Mouse (Mus musculus) forebrain, embryonic 10.5 days (tissue): ENCODE measurements at regions not wholly inside any gene's neighbourhood (a gene's known extent, or its start where the extent isn't known, plus 50 kb on each side); places are given as distances from the start of the nearest gene placed in this dataset.

Experiments used
- DNase-seq: peaks from one replicate; pipeline ENCODE4 v3.0.0-alpha.2; 2017; ENCODE audit warnings: low spot score; ENCODE audit errors: extremely low spot score
- H3K27ac ChIP-seq: fragments of 300-500 bp; sonication (generic); 2 replicates; pipeline ENCODE4 v1.5.1; 2016; ENCODE audit warnings: mild to moderate bottlenecking
- H3K27me3 ChIP-seq: fragments of 300-500 bp; sonication (generic); 2 replicates; pipeline ENCODE4 v1.6.1; 2016; ENCODE audit warnings: mild to moderate bottlenecking; ENCODE audit not compliant: poor library complexity, severe bottlenecking
- H3K36me3 ChIP-seq: fragments of 300-500 bp; sonication (generic); replicated peaks from 2 replicates; pipeline ENCODE4 v1.6.1; 2016; ENCODE audit warnings: mild to moderate bottlenecking, moderate library complexity
- H3K4me1 ChIP-seq: fragments of 300-500 bp; sonication (generic); 2 replicates; pipeline ENCODE4 v1.6.1; 2016
- H3K4me3 ChIP-seq: fragments of 300-500 bp; sonication (generic); 2 replicates; pipeline ENCODE4 v1.5.1; 2016; ENCODE audit warnings: mild to moderate bottlenecking, moderate library complexity
- H3K9me3 ChIP-seq: fragments of 300-500 bp; sonication (generic); 2 replicates; pipeline ENCODE4 v1.6.1; 2016; ENCODE audit warnings: mild to moderate bottlenecking, moderate library complexity
- WGBS: fragments of 180-500 bp; shearing (Covaris S2); methylation state at CpG from one replicate; pipeline ENCODE4 v1.1.7; 2016; 5-methylcytosine and 5-hydroxymethylcytosine counted together

- no peaks in the 10 kb centered on the region for H3K36me3 ChIP-seq
- no peak overlapping the region for H3K4me3 ChIP-seq
- WGBS, result 89% methylated on average over 1 of the region's 1 CpGs
- H3K27ac ChIP-seq, result no peak overlapping the region
- no peaks in the 10 kb centered on the region for H3K9me3 ChIP-seq
- no peaks in the 10 kb centered on the region for H3K27me3 ChIP-seq
- no peak for DNase-seq
- H3K4me1 ChIP-seq, result peaks cover 15% of the 10 kb centered on the region
These were observed 315.7 kb downstream of the Fgf10 start for GRCm38 (mm10) chr13:118985285-118985684.

GRCm38 (mm10) chr13:119025305-119025975 is 355.8 kb downstream of the Fgf10 start:
- DNase-seq, result no peak
- Histone ChIP-seq H3K4me3 (no peak overlapping the region), H3K9me3 (no peaks in the 10 kb centered on the region), H3K4me1 (no peaks in the 10 kb centered on the region), H3K27ac (no peak overlapping the region), H3K36me3 (no peaks in the 10 kb centered on the region), H3K27me3 (no peaks in the 10 kb centered on the region)
- 93% methylated on average over 6 of the region's 6 CpGs for WGBS

DNA sequence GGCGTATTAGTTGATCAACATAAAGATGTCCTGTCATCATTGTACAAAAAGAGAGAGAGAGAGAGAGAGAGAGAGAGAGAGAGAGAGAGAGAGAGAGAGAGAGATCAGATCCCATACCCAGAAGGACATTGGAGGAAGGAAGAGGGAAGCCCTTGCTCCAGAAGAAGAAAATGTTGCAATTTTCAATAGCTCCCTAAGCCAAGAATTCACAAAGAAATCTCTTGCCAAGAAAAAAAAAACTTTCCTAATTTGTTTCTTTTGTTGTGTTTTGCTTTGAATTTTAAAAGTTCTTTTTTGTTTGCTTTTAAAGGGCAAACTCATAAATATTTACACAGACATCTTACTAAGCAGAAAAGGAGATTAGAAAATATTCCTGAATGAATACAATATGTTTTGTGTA is 370.0 kb downstream of the Fgf10 start:
- WGBS, result 96% methylated on average over 1 of the region's 1 CpGs
- H3K4me3 ChIP-seq, result no peak overlapping the region
- H3K4me1 ChIP-seq, result no peaks in the 10 kb centered on the region
- no peaks in the 10 kb centered on the region for H3K27me3 ChIP-seq
- H3K27ac ChIP-seq, result no peak overlapping the region
- no peak for DNase-seq
- no peaks in the 10 kb centered on the region for H3K36me3 ChIP-seq
- no peaks in the 10 kb centered on the region for H3K9me3 ChIP-seq

- Histone ChIP-seq H3K27me3 (no peaks in the 10 kb centered on the region), H3K9me3 (no peaks in the 10 kb centered on the region), H3K27ac (no peak overlapping the region), H3K4me1 (no peaks in the 10 kb centered on the region), H3K4me3 (no peak overlapping the region), H3K36me3 (no peaks in the 10 kb centered on the region)
- DNase-seq, result no peak
- WGBS, result 70% methylated on average over 1 of the region's 1 CpGs
These were observed 375.5 kb downstream of the Fgf10 start for GRCm38 (mm10) chr13:119045112-119045511.

DNA sequence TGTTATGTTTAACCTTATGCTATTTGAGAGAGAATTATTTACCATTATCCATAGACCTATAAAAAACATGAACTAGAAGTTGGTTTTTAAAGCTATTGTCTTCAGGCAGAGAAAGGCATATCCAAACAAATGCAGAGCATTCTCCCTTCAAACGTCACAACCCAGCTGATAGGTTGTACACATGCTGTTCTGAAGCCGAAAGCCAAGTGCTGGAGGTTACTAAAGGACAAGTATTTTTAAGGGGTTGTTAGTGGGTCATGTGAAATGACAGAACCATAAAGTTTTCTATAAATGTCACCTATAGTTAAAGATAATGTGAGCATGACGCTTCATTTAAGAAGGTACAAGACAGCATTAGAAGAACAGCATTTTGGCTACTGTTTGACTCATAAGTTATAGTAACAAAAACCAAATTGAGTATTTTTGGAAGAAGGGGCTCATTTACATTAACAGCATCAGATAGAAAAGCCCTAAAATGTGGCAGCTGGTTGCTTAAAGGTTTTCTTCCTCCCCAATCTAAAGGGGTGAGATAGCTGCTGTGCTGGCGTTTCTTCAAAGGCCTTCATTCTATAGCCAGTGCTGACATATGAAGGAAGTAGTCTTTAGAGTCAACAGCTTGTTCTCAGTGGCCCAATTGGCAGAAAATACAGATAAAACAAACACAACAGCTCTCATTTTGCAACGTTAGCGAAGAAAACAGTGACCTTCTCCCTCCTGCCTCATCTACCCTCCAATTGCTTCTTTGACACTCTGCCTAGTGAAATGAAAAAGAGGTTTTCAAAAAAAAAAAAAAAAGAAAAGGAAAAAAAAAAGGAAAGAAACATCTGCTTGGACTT is 359.4 kb upstream of the Paip1 start:
- Histone ChIP-seq H3K27me3 (no peaks in the 10 kb centered on the region), H3K27ac (no peak overlapping the region), H3K4me1 (no peaks in the 10 kb centered on the region), H3K4me3 (no peak overlapping the region), H3K36me3 (no peaks in the 10 kb centered on the region), H3K9me3 (no peaks in the 10 kb centered on the region)
- WGBS, result 90% methylated on average over 6 of the region's 6 CpGs
- no peak for DNase-seq

- H3K27ac ChIP-seq, result no peak overlapping the region
- H3K9me3 ChIP-seq, result no peaks in the 10 kb centered on the region
- H3K4me1 ChIP-seq, result no peaks in the 10 kb centered on the region
- DNase-seq, result no peak
- H3K27me3 ChIP-seq, result no peaks in the 10 kb centered on the region
- WGBS, result 95% methylated on average over 7 of the region's 7 CpGs
- H3K4me3 ChIP-seq, result no peak overlapping the region
- H3K36me3 ChIP-seq, result no peaks in the 10 kb centered on the region
These were observed 358.8 kb upstream of the Paip1 start for GRCm38 (mm10) chr13:119069581-119069936.

- DNase-seq, result no peak
- 94% methylated on average over 4 of the region's 4 CpGs for WGBS
- Histone ChIP-seq H3K4me3 (no peak overlapping the region), H3K27me3 (no peaks in the 10 kb centered on the region), H3K9me3 (no peaks in the 10 kb centered on the region), H3K4me1 (no peaks in the 10 kb centered on the region), H3K27ac (no peak overlapping the region), H3K36me3 (no peaks in the 10 kb centered on the region)
These were observed 349.2 kb upstream of the Paip1 start for GRCm38 (mm10) chr13:119079243-119079642.

- WGBS, result 80% methylated on average over 1 of the region's 1 CpGs
- DNase-seq, result no peak
- H3K4me3 ChIP-seq, result no peak overlapping the region
These were observed 346.7 kb upstream of the Paip1 start for GRCm38 (mm10) chr13:119081691-119082090.

DNA sequence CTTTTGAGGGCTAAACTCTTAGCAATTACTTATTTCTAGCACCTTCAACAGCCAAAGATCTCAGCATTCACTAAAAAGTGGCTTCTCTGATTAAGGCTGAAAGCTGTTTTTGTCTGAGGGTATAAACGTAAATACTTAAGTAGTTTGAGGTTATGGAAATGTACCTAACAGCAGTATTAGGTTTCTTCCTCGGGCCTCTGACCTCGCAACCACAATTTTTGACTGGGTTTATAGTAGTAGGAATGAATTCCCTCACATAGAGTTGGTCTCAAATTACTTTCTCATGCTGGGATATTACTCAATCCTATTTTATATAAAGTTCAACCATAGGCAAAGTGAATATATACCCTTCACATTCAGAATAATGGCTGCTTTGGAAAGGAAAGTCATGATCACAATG is 310.5 kb upstream of the Paip1 start:
- no peak overlapping the region for H3K4me3 ChIP-seq
- no peaks in the 10 kb centered on the region for H3K36me3 ChIP-seq
- H3K4me1 ChIP-seq, result no peaks in the 10 kb centered on the region
- no peaks in the 10 kb centered on the region for H3K9me3 ChIP-seq
- no peaks in the 10 kb centered on the region for H3K27me3 ChIP-seq
- no peak for DNase-seq
- 88% methylated on average over 3 of the region's 3 CpGs for WGBS
- H3K27ac ChIP-seq, result no peak overlapping the region

More at GRCm38 (mm10) chr13:119081691-119082090, 346.7 kb upstream of the Paip1 start:
- Histone ChIP-seq H3K9me3 (no peaks in the 10 kb centered on the region), H3K27me3 (no peaks in the 10 kb centered on the region), H3K36me3 (no peaks in the 10 kb centered on the region), H3K27ac (no peak overlapping the region), H3K4me1 (no peaks in the 10 kb centered on the region)

- Histone ChIP-seq H3K4me3 (no peak overlapping the region), H3K27me3 (no peaks in the 10 kb centered on the region), H3K36me3 (no peaks in the 10 kb centered on the region), H3K4me1 (no peaks in the 10 kb centered on the region), H3K27ac (no peak overlapping the region), H3K9me3 (no peaks in the 10 kb centered on the region)
- no peak for DNase-seq
- WGBS, result 75% methylated on average over 1 of the region's 1 CpGs
These were observed 310.0 kb upstream of the Paip1 start for GRCm38 (mm10) chr13:119118382-119118781.

DNA sequence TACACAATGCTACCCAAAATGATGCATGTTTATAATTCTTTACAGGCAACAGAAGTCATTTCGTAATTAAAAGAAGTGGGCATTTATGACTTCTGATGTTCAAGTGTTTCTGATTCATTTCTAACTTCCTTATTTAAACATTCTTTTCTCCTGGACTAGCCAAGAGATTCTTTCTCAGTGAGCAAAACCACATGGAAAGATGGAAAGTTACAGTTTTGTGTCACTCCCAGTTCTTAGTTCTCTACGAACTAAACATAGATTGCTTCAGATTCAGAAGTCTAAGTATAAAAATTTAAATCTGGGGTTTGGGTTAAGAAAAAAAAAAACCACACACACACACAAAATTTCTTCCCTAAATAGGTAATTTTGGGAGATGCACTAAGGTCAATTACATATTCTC is 288.0 kb upstream of the Paip1 start:
- WGBS, result 97% methylated on average over 2 of the region's 2 CpGs
- no peaks in the 10 kb centered on the region for H3K4me1 ChIP-seq
- no peaks in the 10 kb centered on the region for H3K9me3 ChIP-seq
- no peak overlapping the region for H3K4me3 ChIP-seq
- no peak for DNase-seq
- H3K36me3 ChIP-seq, result no peaks in the 10 kb centered on the region
- no peaks in the 10 kb centered on the region for H3K27me3 ChIP-seq
- H3K27ac ChIP-seq, result no peak overlapping the region

- no peak for DNase-seq
- no peak overlapping the region for H3K27ac ChIP-seq
- no peaks in the 10 kb centered on the region for H3K27me3 ChIP-seq
- no peaks in the 10 kb centered on the region for H3K36me3 ChIP-seq
- H3K9me3 ChIP-seq, result no peaks in the 10 kb centered on the region
- WGBS, result 0% methylated on average over 1 of the region's 1 CpGs
- H3K4me3 ChIP-seq, result no peak overlapping the region
- no peaks in the 10 kb centered on the region for H3K4me1 ChIP-seq
These were observed 285.1 kb upstream of the Paip1 start for GRCm38 (mm10) chr13:119143351-119143750.

GRCm38 (mm10) chr13:119145713-119146112 is 282.7 kb upstream of the Paip1 start:
- DNase-seq, result no peak
- 84% methylated on average over 4 of the region's 4 CpGs for WGBS
- H3K27ac ChIP-seq, result no peak overlapping the region
- H3K27me3 ChIP-seq, result no peaks in the 10 kb centered on the region
- H3K36me3 ChIP-seq, result no peaks in the 10 kb centered on the region
- no peak overlapping the region for H3K4me3 ChIP-seq
- H3K4me1 ChIP-seq, result no peaks in the 10 kb centered on the region
- H3K9me3 ChIP-seq, result no peaks in the 10 kb centered on the region
